ENCODE assay signal across 8 mouse cellular contexts in the genomic region with DNA sequence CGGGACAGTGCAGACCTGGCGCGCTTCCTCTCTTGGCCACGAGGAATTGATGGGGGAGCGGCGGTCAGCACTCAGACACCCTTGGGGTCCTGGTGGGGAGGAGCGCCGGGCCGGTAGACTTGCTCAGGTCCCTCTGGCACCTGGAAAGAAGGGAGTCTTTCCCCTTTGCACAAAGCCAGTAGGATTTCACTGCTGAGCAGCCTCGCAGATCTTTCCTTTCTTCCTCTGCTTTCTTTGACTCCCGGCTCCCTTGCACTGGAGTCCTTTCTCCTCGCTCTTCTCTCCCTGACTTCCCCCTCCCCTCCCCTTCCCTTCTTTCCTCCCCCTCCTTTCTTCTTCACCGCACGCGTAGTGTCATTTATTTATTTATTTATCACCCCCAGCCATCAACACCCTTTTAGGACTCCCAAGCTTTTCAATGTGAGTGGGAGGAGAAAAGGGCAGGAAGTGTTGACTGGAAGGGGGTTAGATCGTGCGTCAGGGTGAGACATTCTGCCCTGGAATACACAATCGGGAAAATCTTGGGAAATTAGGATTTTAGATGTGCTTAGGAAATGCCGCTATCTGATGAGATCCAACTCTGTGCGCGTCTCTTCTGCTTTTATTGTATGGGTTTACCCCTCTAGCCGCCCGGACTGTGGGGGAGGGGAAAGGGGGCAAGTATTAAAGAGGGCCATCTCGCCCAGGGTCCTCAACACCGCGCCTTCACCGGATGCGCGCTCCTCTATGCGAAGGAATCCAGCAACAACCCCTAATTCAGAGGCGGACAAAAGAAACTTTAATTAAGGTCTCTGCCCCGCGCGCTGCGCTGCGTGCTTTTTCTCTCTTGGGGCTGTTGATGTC. TPM values are rescaled to one million over a fixed set of nuclear protein-coding genes. Genes with fewer than 3 reads are reported as not detected.
DNase-seq lines count a peak whose midpoint lies in the region; ATAC-seq lines count a peak whose summit lies in the region.

No protein-coding gene starts in this region.

- peak overlapping the region; percentile 42; the same call in 1 of the 2 replicates for H3K27ac ChIP-seq in lung, embryonic 15.5 days
- peak overlapping the region; percentile 55 for H3K27ac ChIP-seq in liver, embryonic 11.5 days (ENCODE audit: low read depth, low read length)
- H3K27ac ChIP-seq in stomach, embryonic 15.5 days, result peak overlapping the region; percentile 76

- no peaks in the 10 kb centered on the region for H3K27me3 ChIP-seq in lung, embryonic 15.5 days
- H3K27me3 ChIP-seq in liver, embryonic 11.5 days (replicated peaks; ENCODE audit: control insufficient read depth, insufficient read depth, low read length), result peaks cover 41% of the 10 kb centered on the region
- no peaks in the 10 kb centered on the region for H3K27me3 ChIP-seq in stomach, embryonic 15.5 days (replicated peaks)

- H3K4me3 ChIP-seq in lung, embryonic 15.5 days, result peak overlapping the region; percentile 76
- H3K4me3 ChIP-seq in liver, embryonic 11.5 days (ENCODE audit: low read depth, low read length), result peak overlapping the region; percentile 52
- peak overlapping the region; percentile 75 for H3K4me3 ChIP-seq in stomach, embryonic 15.5 days (replicated peaks)

- no peak for ATAC-seq in lung, embryonic 15.5 days (ENCODE audit: borderline replicate concordance, extremely low read depth, low FRiP score, low TSS enrichment)
- ATAC-seq in liver, embryonic 11.5 days (replicated peaks; ENCODE audit: low FRiP score), result no peak
- no peak for ATAC-seq in stomach, embryonic 15.5 days (ENCODE audit: insufficient read depth, low FRiP score, low read depth)

- DNase-seq in lung, postnatal 36 days, result no peak
- DNase-seq in embryo, embryonic 10 days (ENCODE audit: low spot score), result peak; percentile 80
- DNase-seq in heart, postnatal 10 days, result peak; percentile 40 to 59
- DNase-seq in liver, embryonic 11.5 days (ENCODE audit: low spot score), result peak; percentile 50
- no peak for DNase-seq in left cerebral cortex, adult 8-10 months (ENCODE audit: low spot score in 2 of 2)
- no peak for DNase-seq in left cerebral cortex, postnatal 14 days (ENCODE audit: low spot score in 2 of 2)

- H3K9ac ChIP-seq in lung, embryonic 15.5 days, result peak overlapping the region; percentile 83
- peak overlapping the region; percentile 48 for H3K9ac ChIP-seq in liver, embryonic 11.5 days (ENCODE audit: low read depth, low read length)
- peak overlapping the region; percentile 32; the same call in 1 of the 2 replicates for H3K9ac ChIP-seq in stomach, embryonic 15.5 days

- intact Hi-C loops in heart, postnatal 10 days (cut with DNase I), result loop anchor here (2.0 to 10.0 kb wide), 3 partner anchors 97 to 289 kb away; no protein-coding TSS in a partner anchor
- intact Hi-C loops in left cerebral cortex, postnatal 14 days (cut with DNase I), result loop anchor here (5.0 to 10.0 kb wide), 6 partner anchors 66 to 1011 kb away; no protein-coding TSS in a partner anchor

- peak overlapping the region; percentile 96 for H3K4me2 ChIP-seq in lung, embryonic 15.5 days
- peak overlapping the region; percentile 59 for H3K4me2 ChIP-seq in liver, embryonic 11.5 days
- H3K4me2 ChIP-seq in stomach, embryonic 15.5 days, result peak overlapping the region; percentile 93

- under 1% methylated on average over 36 of the region's 36 CpGs for WGBS in lung, embryonic 15.5 days
- WGBS in liver, embryonic 11.5 days, result under 1% methylated on average over 36 of the region's 36 CpGs
- WGBS in stomach, embryonic 15.5 days, result under 1% methylated on average over 36 of the region's 36 CpGs

- H3K36me3 ChIP-seq in lung, embryonic 15.5 days, result no peaks in the 10 kb centered on the region
- no peaks in the 10 kb centered on the region for H3K36me3 ChIP-seq in liver, embryonic 11.5 days (ENCODE audit: control insufficient read depth, insufficient read depth, low read length)
- H3K36me3 ChIP-seq in stomach, embryonic 15.5 days, result no peaks in the 10 kb centered on the region

- no peaks in the 10 kb centered on the region for H3K9me3 ChIP-seq in lung, embryonic 15.5 days
- no peaks in the 10 kb centered on the region for H3K9me3 ChIP-seq in liver, embryonic 11.5 days (ENCODE audit: control insufficient read depth, low read length)
- H3K9me3 ChIP-seq in stomach, embryonic 15.5 days, result no peaks in the 10 kb centered on the region

- H3K4me1 ChIP-seq in lung, embryonic 15.5 days, result peaks cover 16% of the 10 kb centered on the region
- no peaks in the 10 kb centered on the region; the same call in 1 of the 2 replicates for H3K4me1 ChIP-seq in liver, embryonic 11.5 days (replicated peaks; ENCODE audit: control insufficient read depth, insufficient read depth, low read length)
- H3K4me1 ChIP-seq in stomach, embryonic 15.5 days, result no peaks in the 10 kb centered on the region; the same call in 1 of the 2 replicates

RNA-seq across cellular contexts. Expression of a gene that starts 1.0 kb away (rescaled TPM):
- polyA plus RNA-seq in lung, embryonic 15.5 days (2015; fragmentation: Nextera tagmentation; extraction: Ambion mirVana), result 3.6 and 4.8 TPM in 2 replicates
- 10 to 100 TPM; 17.7 to 18.5 TPM for total RNA-seq in heart, postnatal 10 days (2021)
- polyA plus RNA-seq in liver, embryonic 11.5 days (2014; fragmentation: Nextera tagmentation; extraction: Ambion mirVana), result 2.0 and 2.2 TPM in 2 replicates
- polyA plus RNA-seq in stomach, embryonic 15.5 days (2015; fragmentation: Nextera tagmentation; extraction: Ambion mirVana), result 3.1 and 4.2 TPM in 2 replicates
- total RNA-seq in left cerebral cortex, adult 8-10 months (2022), result 10 to 100 TPM; 48.8 to 65.3 (median 59.6) TPM
- 10 to 100 TPM; 51.4 to 54.4 TPM for total RNA-seq in left cerebral cortex, postnatal 14 days (2021)

Comparison
In these comparisons a context has a peak if more than half of its experiments do, and no peak if none do; other contexts are left out.
1. H3K9ac ChIP-seq: peak in every context shown above with its lines; median percentile 83 in lung, embryonic 15.5 days; 48 in liver, embryonic 11.5 days; 32 in stomach, embryonic 15.5 days.
2. DNase-seq: peak in embryo, embryonic 10 days (single experiment), heart, postnatal 10 days (2 of 2) and liver, embryonic 11.5 days (single experiment); none in lung, postnatal 36 days (single experiment), left cerebral cortex, adult 8-10 months (0 of 2) and left cerebral cortex, postnatal 14 days (0 of 2).
3. Peak in every context shown above with its lines, with median percentiles within 50 percentile points of each other: H3K27ac ChIP-seq, H3K4me2 ChIP-seq and H3K4me3 ChIP-seq.